Mouse (Mus musculus) MEL (cell line): ENCODE measurements around the gene Mpg. TPM values are rescaled to one million over a fixed set of nuclear protein-coding genes. Genes with fewer than 3 reads are reported as not detected.

Source experiments
- DNase-seq: peaks from one replicate; pipeline ENCODE4 v3.0.0; 2011; ENCODE audit warnings: low read depth, low spot score
- H3K27ac ChIP-seq: 2 replicates; pipeline ENCODE4 v1.5.1; 2012; ENCODE audit warnings: low read depth, mild to moderate bottlenecking, control low read depth, low read length, moderate library complexity; ENCODE audit not compliant: control insufficient read depth
- H3K27me3 ChIP-seq, 2 experiments: fragments of 150-350 bp in 1 of 2; sonication (generic) in 1 of 2; 2 replicates each; pipeline ENCODE4 v1.6.1; 2012; ENCODE audit warnings: low read length in 2 of 2, mild to moderate bottlenecking in 2 of 2, improper control_type of control experiment in 1 of 2, moderate library complexity in 1 of 2; ENCODE audit not compliant: insufficient read depth in 2 of 2, control insufficient read depth in 1 of 2
- H3K36me3 ChIP-seq, 2 experiments: 2 replicates each; pipeline ENCODE4 v1.6.1; 2012 to 2014; ENCODE audit warnings: low read length in 2 of 2, improper control_type of control experiment in 1 of 2, inconsistent platforms in 1 of 2, mild to moderate bottlenecking in 1 of 2; ENCODE audit not compliant: insufficient read depth in 2 of 2, control insufficient read depth in 1 of 2
- H3K4me1 ChIP-seq, 2 experiments: fragments of 150-350 bp in 1 of 2; sonication (generic) in 1 of 2; 2 replicates each; pipeline ENCODE4 v1.6.1; 2012; ENCODE audit warnings: low read length in 2 of 2, improper control_type of control experiment in 1 of 2, mild to moderate bottlenecking in 1 of 2; ENCODE audit not compliant: insufficient read depth in 2 of 2, control insufficient read depth in 1 of 2
- H3K4me3 ChIP-seq, 2 experiments: fragments of 150-350 bp in 1 of 2; sonication (generic) in 1 of 2; 2 replicates each; pipeline ENCODE4 v1.5.1; 2012; ENCODE audit warnings: low read depth in 2 of 2, low read length in 2 of 2, mild to moderate bottlenecking in 2 of 2, moderate library complexity in 2 of 2, control low read depth in 1 of 2, improper control_type of control experiment in 1 of 2; ENCODE audit not compliant: control insufficient read depth in 1 of 2, insufficient read depth in 1 of 2
- H3K79me2 ChIP-seq: 2 replicates; pipeline ENCODE4 v1.6.1; 2012; ENCODE audit warnings: mild to moderate bottlenecking, low read length, moderate library complexity; ENCODE audit not compliant: control insufficient read depth, poor library complexity, insufficient read depth
- H3K9ac ChIP-seq: 2 replicates; pipeline ENCODE4 v1.6.1; 2012; ENCODE audit warnings: low read depth, mild to moderate bottlenecking, control low read depth, low read length, moderate library complexity; ENCODE audit not compliant: control insufficient read depth, poor library complexity, severe bottlenecking
- H3K9me3 ChIP-seq: fragments of 150-350 bp; sonication (generic); replicated peaks from 2 replicates; pipeline ENCODE4 v1.6.1; 2012; ENCODE audit warnings: mild to moderate bottlenecking, low read length, improper control_type of control experiment, moderate library complexity; ENCODE audit not compliant: insufficient read depth
- BHLHE40 ChIP-seq: IDR thresholded peaks from 2 replicates; pipeline ENCODE4 v1.6.1; 2012; ENCODE audit warnings: low read depth, mild to moderate bottlenecking, inconsistent platforms, low read length, improper control_type of control experiment, borderline replicate concordance
- CHD1 ChIP-seq: IDR thresholded peaks from 2 replicates; pipeline ENCODE4 v1.6.1; 2012; ENCODE audit warnings: low read depth, mild to moderate bottlenecking, inconsistent platforms, low read length, improper control_type of control experiment
- CHD2 ChIP-seq: IDR thresholded peaks from 2 replicates; pipeline ENCODE4 v1.6.1; 2011; ENCODE audit warnings: low read length, improper control_type of control experiment
- CTCF ChIP-seq, 3 experiments: IDR thresholded peaks in 2 of 3; conservative IDR thresholded peaks in 1 of 3; 2 replicates each; pipeline ENCODE4 v1.5.1; 2011 to 2012; ENCODE audit warnings: low read length in 3 of 3, low read depth in 2 of 3, mild to moderate bottlenecking in 2 of 3, improper control_type of control experiment in 1 of 3, inconsistent platforms in 1 of 3, mixed read lengths in 1 of 3, moderate library complexity in 1 of 3; ENCODE audit not compliant: control insufficient read depth in 1 of 3, insufficient read depth in 1 of 3, poor library complexity in 1 of 3, severe bottlenecking in 1 of 3
- E2F4 ChIP-seq: IDR thresholded peaks from 2 replicates; pipeline ENCODE4 v1.6.1; 2011; ENCODE audit warnings: low read depth, low read length, improper control_type of control experiment, borderline replicate concordance
- ELF1 ChIP-seq: IDR thresholded peaks from 2 replicates; pipeline ENCODE4 v1.6.1; 2014; ENCODE audit warnings: low read depth, mild to moderate bottlenecking, inconsistent platforms, low read length, improper control_type of control experiment, moderate library complexity
- GABPA ChIP-seq: IDR thresholded peaks from 2 replicates; pipeline ENCODE4 v1.6.1; 2012; ENCODE audit warnings: low read depth, mild to moderate bottlenecking, inconsistent platforms, low read length, improper control_type of control experiment, moderate library complexity
- GATA1 ChIP-seq: IDR thresholded peaks from 2 replicates; pipeline ENCODE4 v1.6.1; 2011; ENCODE audit warnings: low read depth, low read length, improper control_type of control experiment
- JUND ChIP-seq: IDR thresholded peaks from 2 replicates; pipeline ENCODE4 v1.6.1; 2011; ENCODE audit warnings: low read depth, mild to moderate bottlenecking, improper control_type of control experiment, low read length
- KAT2A ChIP-seq: conservative IDR thresholded peaks from 2 replicates; pipeline ENCODE4 v1.6.1; 2012; ENCODE audit warnings: low read depth, low read length, improper control_type of control experiment, inconsistent platforms
- MAFK ChIP-seq: IDR thresholded peaks from 2 replicates; pipeline ENCODE4 v1.6.1; 2011; ENCODE audit warnings: low read depth, mild to moderate bottlenecking, low read length, improper control_type of control experiment, borderline replicate concordance
- MAX ChIP-seq: IDR thresholded peaks from 2 replicates; pipeline ENCODE4 v1.6.1; 2011; ENCODE audit warnings: low read length, improper control_type of control experiment
- MAZ ChIP-seq: IDR thresholded peaks from 2 replicates; pipeline ENCODE4 v1.6.1; 2012; ENCODE audit warnings: low read depth, mild to moderate bottlenecking, inconsistent platforms, low read length, improper control_type of control experiment
- MXI1 ChIP-seq: IDR thresholded peaks from 2 replicates; pipeline ENCODE4 v1.6.1; 2011; ENCODE audit warnings: mild to moderate bottlenecking, low read depth, low read length, improper control_type of control experiment
- MYB ChIP-seq: IDR thresholded peaks from 2 replicates; pipeline ENCODE4 v1.6.1; 2011; ENCODE audit warnings: mild to moderate bottlenecking, low read depth, low read length, improper control_type of control experiment
- MYC ChIP-seq: IDR thresholded peaks from 2 replicates; pipeline ENCODE4 v1.6.1; 2011; ENCODE audit warnings: low read depth, mild to moderate bottlenecking, low read length, improper control_type of control experiment, moderate library complexity
- NELFE ChIP-seq: IDR thresholded peaks from 2 replicates; pipeline ENCODE4 v1.6.1; 2011; ENCODE audit warnings: low read depth, low read length, improper control_type of control experiment
- NRF1 ChIP-seq: IDR thresholded peaks from 2 replicates; pipeline ENCODE4 v1.6.1; 2014; ENCODE audit warnings: low read depth, mild to moderate bottlenecking, inconsistent platforms, low read length, improper control_type of control experiment, moderate library complexity; ENCODE audit not compliant: poor library complexity, insufficient read depth, severe bottlenecking
- POLR2A ChIP-seq, 2 experiments: IDR thresholded peaks; 2 replicates each; pipeline ENCODE4 v1.6.1; 2011 to 2012; ENCODE audit warnings: low read length in 2 of 2, mild to moderate bottlenecking in 2 of 2, control low read depth in 1 of 2, improper control_type of control experiment in 1 of 2, low read depth in 1 of 2, moderate library complexity in 1 of 2; ENCODE audit not compliant: control insufficient read depth in 1 of 2, insufficient read depth in 1 of 2, poor library complexity in 1 of 2
- POLR2AphosphoS2 ChIP-seq: IDR thresholded peaks from 2 replicates; pipeline ENCODE4 v1.6.1; 2011; ENCODE audit warnings: low read length, improper control_type of control experiment
- RCOR1 ChIP-seq: IDR thresholded peaks from 2 replicates; pipeline ENCODE4 v1.6.1; 2012; ENCODE audit warnings: low read depth, mild to moderate bottlenecking, inconsistent platforms, low read length, improper control_type of control experiment
- SIN3A ChIP-seq: IDR thresholded peaks from 2 replicates; pipeline ENCODE4 v1.6.1; 2012; ENCODE audit warnings: low read length, improper control_type of control experiment, inconsistent platforms
- TAL1 ChIP-seq: IDR thresholded peaks from 2 replicates; pipeline ENCODE4 v1.6.1; 2012; ENCODE audit warnings: mild to moderate bottlenecking, inconsistent platforms, low read length, moderate library complexity, mixed read lengths
- TBP ChIP-seq: IDR thresholded peaks from 2 replicates; pipeline ENCODE4 v1.8.0; 2011; ENCODE audit warnings: low read depth, low read length, improper control_type of control experiment
- TCF12 ChIP-seq: IDR thresholded peaks from 2 replicates; pipeline ENCODE4 v1.6.1; 2014; ENCODE audit warnings: low read depth, mild to moderate bottlenecking, inconsistent platforms, low read length, improper control_type of control experiment, moderate library complexity
- UBTF ChIP-seq: IDR thresholded peaks from 2 replicates; pipeline ENCODE4 v1.6.1; 2012; ENCODE audit warnings: low read depth, mild to moderate bottlenecking, inconsistent platforms, low read length, improper control_type of control experiment, moderate library complexity, borderline replicate concordance; ENCODE audit not compliant: insufficient read depth
- USF2 ChIP-seq, 2 experiments: IDR thresholded peaks; 2 replicates each; pipeline ENCODE4 v1.6.1; 2011 to 2012; ENCODE audit warnings: improper control_type of control experiment in 2 of 2, low read length in 2 of 2, borderline replicate concordance in 1 of 2, inconsistent platforms in 1 of 2, low read depth in 1 of 2, mild to moderate bottlenecking in 1 of 2; ENCODE audit not compliant: insufficient read depth in 1 of 2
- ZC3H11A ChIP-seq: IDR thresholded peaks from 2 replicates; pipeline ENCODE4 v1.6.1; 2012; ENCODE audit warnings: low read depth, mild to moderate bottlenecking, inconsistent platforms, low read length, improper control_type of control experiment
- ZMIZ1 ChIP-seq: IDR thresholded peaks from 2 replicates; pipeline ENCODE4 v1.6.1; 2012; ENCODE audit warnings: low read depth, mild to moderate bottlenecking, inconsistent platforms, low read length, improper control_type of control experiment, moderate library complexity
- ZNF384 ChIP-seq: IDR thresholded peaks from 2 replicates; pipeline ENCODE4 v1.6.1; 2012; ENCODE audit warnings: low read depth, mild to moderate bottlenecking, inconsistent platforms, low read length, improper control_type of control experiment
- polyA plus RNA-seq, 2 experiments: library from polyadenylated mRNA; stranded (reverse) in 1 of 2; unstranded in 1 of 2; fragments of >175 nt in 1 of 2; fragments of >200 nt in 1 of 2; gene quantifications; 2 replicates each; pipeline versions ENCODE4 v1.2.1 to v1.2.4; 2012; ENCODE audit warnings: low replicate concordance in 2 of 2, low read depth in 1 of 2; ENCODE audit not compliant: insufficient read length in 2 of 2, insufficient read depth in 1 of 2, missing spikeins in 1 of 2
- total RNA-seq: library from RNA; depleted of rRNA; stranded (reverse); fragments of 300-350 nt; gene quantifications from 2 replicates; pipeline ENCODE4 v1.2.3, GENCODE M21; 2012

Gene Mpg
- total and polyA plus RNA-seq, 3 experiments: 42.0 to 43.2 TPM; not detected in 1

- Histone ChIP-seq H3K9ac (peak overlapping the region; percentile 94), H3K27ac (peak overlapping the region; percentile 80), H3K4me3 (peak overlapping the region; percentile 89 to 96), H3K36me3 (peaks cover 0 to 48% of the 10 kb centered on the region in 2 experiments; a peak in 2 of 4 replicates), H3K27me3 (no peaks in the 10 kb centered on the region), H3K4me1 (peaks cover 28 to 47% of the 10 kb centered on the region in 2 experiments), H3K9me3 (no peaks in the 10 kb centered on the region), H3K79me2 (peaks cover 5% of the 10 kb centered on the region)
- TF ChIP-seq USF2 (IDR thresholded peaks at IDR 0.05; ENCODE audit: borderline replicate concordance in 1 of 2, insufficient read depth in 1 of 2, low read depth in 1 of 2, low read length in 2 of 2): no peak
- TF ChIP-seq NELFE: no peak
- no peak for TF ChIP-seq TAL1
- no peak for TF ChIP-seq UBTF
- TF ChIP-seq CHD1: no peak
- no peak for TF ChIP-seq GABPA
- no peak for TF ChIP-seq MXI1
- TF ChIP-seq MYC: no peak
- TF ChIP-seq CHD2: no peak
- TF ChIP-seq TCF12: no peak
- TF ChIP-seq POLR2AphosphoS2: no peak
- TF ChIP-seq JUND: no peak
- no peak for TF ChIP-seq MYB
- no peak for TF ChIP-seq GATA1
- DNase-seq: no peak
These were observed 40.5 kb downstream of the Mpg start for GRCm38 (mm10) chr11:32266776-32267175.

GRCm38 (mm10) chr11:32267188-32267884 lies 41.0 kb downstream of the Mpg start, which contains the start of gene Nprl3:
Gene Nprl3 (minus strand): TSS chr11:32267707.
- peak within 1 kb of the TSS; percentile 89 to 96 for H3K4me3 ChIP-seq
- H3K4me1 ChIP-seq: peaks cover 28 to 47% of the 10 kb centered on the region in 2 experiments
- H3K36me3 ChIP-seq: peaks cover 0 to 48% of the 10 kb centered on the region in 2 experiments; a peak in 2 of 4 replicates
- H3K27me3 ChIP-seq: no peaks in the 10 kb centered on the region
- DNase-seq: peak; percentile 98
- H3K9ac ChIP-seq: peak within 1 kb of the TSS; percentile 94
- no peaks in the 10 kb centered on the region for H3K9me3 ChIP-seq
- H3K27ac ChIP-seq: peak within 1 kb of the TSS; percentile 80
- peaks cover 5% of the 10 kb centered on the region for H3K79me2 ChIP-seq
- TF ChIP-seq ZNF384 (no peak), MXI1 (no peak; the same call in 1 of the 2 replicates), MYB (no peak), E2F4 (0 out of 2 replicates have a peak, but pooled peaks have one; percentile 42), ELF1 (peak; percentile 49; the same call in 1 of the 2 replicates), MAFK (no peak), MAZ (no peak), POLR2A (IDR thresholded peaks at IDR 0.05; ENCODE audit: control insufficient read depth in 1 of 2, insufficient read depth in 1 of 2, low read depth in 1 of 2, low read length in 2 of 2, poor library complexity in 1 of 2) (peak; percentile 98 to 99), MYC (no peak), CTCF (IDR thresholded peaks at IDR 0.05 in 2 of 3, conservative IDR thresholded peaks at IDR 0.05 in 1 of 3; ENCODE audit: control insufficient read depth in 1 of 3, insufficient read depth in 1 of 3, low read depth in 2 of 3, low read length in 3 of 3, poor library complexity in 1 of 3, severe bottlenecking in 1 of 3) (no peak), TBP (peak; percentile 86), JUND (peak; percentile 55; the same call in 1 of the 2 replicates), RCOR1 (peak; percentile 62; the same call in 1 of the 2 replicates), GABPA (no peak), MAX (peak; percentile 79), KAT2A (peak; percentile 61), NRF1 (peak; percentile 93), CHD1 (no peak), BHLHE40 (0 out of 2 replicates have a peak, but pooled peaks have one; percentile 15), SIN3A (peak; percentile 83), ZC3H11A (no peak), ZMIZ1 (peak; percentile 97), USF2 (IDR thresholded peaks at IDR 0.05; ENCODE audit: borderline replicate concordance in 1 of 2, insufficient read depth in 1 of 2, low read depth in 1 of 2, low read length in 2 of 2) (no peak)
